Mouse (Mus musculus) forebrain, embryonic 16.5 days (tissue): ENCODE results near the gene Gm20716. TPM values are rescaled to one million over a fixed set of nuclear protein-coding genes. Genes with fewer than 3 reads are reported as not detected.

Source experiments
- ATAC-seq: fragments of 200-750 bp; cut with Nextera tagmentation; 2 replicates; pipeline ENCODE4 v1.8.0; 2017; ENCODE audit warnings: mild to moderate bottlenecking, moderate library complexity
- H3K27ac ChIP-seq: fragments of 300-500 bp; sonication (generic); 2 replicates; pipeline ENCODE4 v1.5.1; 2014; ENCODE audit warnings: low read length, control low read depth
- H3K27me3 ChIP-seq: fragments of 300-500 bp; sonication (generic); replicated peaks from 2 replicates; pipeline ENCODE4 v1.6.1; 2014; ENCODE audit warnings: low read length; ENCODE audit not compliant: control insufficient read depth, insufficient read depth
- H3K36me3 ChIP-seq: fragments of 300-500 bp; sonication (generic); 2 replicates; pipeline ENCODE4 v1.6.1; 2014; ENCODE audit not compliant: control insufficient read depth, insufficient read depth
- H3K4me1 ChIP-seq: fragments of 300-500 bp; sonication (generic); replicated peaks from 2 replicates; pipeline ENCODE4 v1.6.1; 2014; ENCODE audit warnings: low read length; ENCODE audit not compliant: control insufficient read depth, insufficient read depth
- H3K4me2 ChIP-seq: fragments of 300-500 bp; sonication (generic); 2 replicates; pipeline ENCODE4 v1.6.1; 2014; ENCODE audit warnings: mild to moderate bottlenecking, low read length, control low read depth
- H3K4me3 ChIP-seq: fragments of 300-500 bp; sonication (generic); replicated peaks from 2 replicates; pipeline ENCODE4 v1.5.1; 2014; ENCODE audit warnings: mild to moderate bottlenecking, low read length, control low read depth
- H3K9ac ChIP-seq: fragments of 300-500 bp; sonication (generic); replicated peaks from 2 replicates; pipeline ENCODE4 v1.6.1; 2014; ENCODE audit warnings: low read depth, low read length, control low read depth
- H3K9me3 ChIP-seq: fragments of 300-500 bp; sonication (generic); 2 replicates; pipeline ENCODE4 v1.6.1; 2016; ENCODE audit warnings: low read length; ENCODE audit not compliant: control insufficient read depth
- WGBS: fragments of 180-500 bp; shearing (Covaris S2); extraction: QIAGEN DNeasy Blood & Tissue Kit; methylation state at CpG from one replicate; pipeline ENCODE4 v1.1.7; 2014; 5-methylcytosine and 5-hydroxymethylcytosine counted together
- polyA plus RNA-seq: library from polyadenylated mRNA; unstranded; fragments of >200 nt; fragmentation: Nextera tagmentation; extraction: Ambion mirVana; gene quantifications from 2 replicates; pipeline ENCODE4 v1.2.1, GENCODE M21; 2015

Gene Gm20716
- polyA plus RNA-seq, 1 experiment from 2014 or later: 24.4 TPM

GRCm38 (mm10) chr2:168175946-168176345 lies 54.2 kb downstream of the Gm20716 start:
- H3K27ac ChIP-seq: no peak overlapping the region
- no peaks in the 10 kb centered on the region for H3K4me1 ChIP-seq
- H3K36me3 ChIP-seq: peaks cover 5% of the 10 kb centered on the region
- no peaks in the 10 kb centered on the region for H3K9me3 ChIP-seq
- no peak overlapping the region for H3K4me2 ChIP-seq
- H3K4me3 ChIP-seq: no peak overlapping the region
- WGBS: 27% methylated on average over 7 of the region's 7 CpGs
- no peak overlapping the region for H3K9ac ChIP-seq
- no peaks in the 10 kb centered on the region for H3K27me3 ChIP-seq
- no peak for ATAC-seq

GRCm38 (mm10) chr2:168170167-168170685 lies 59.9 kb downstream of the Gm20716 start:
- Histone ChIP-seq H3K36me3 (no peaks in the 10 kb centered on the region), H3K4me2 (no peak overlapping the region), H3K27me3 (no peaks in the 10 kb centered on the region), H3K27ac (no peak overlapping the region), H3K9ac (no peak overlapping the region), H3K4me1 (no peaks in the 10 kb centered on the region), H3K9me3 (no peaks in the 10 kb centered on the region), H3K4me3 (no peak overlapping the region)
- WGBS: 17% methylated on average over 13 of the region's 13 CpGs
- peak; percentile 19; the same call in 1 of the 2 replicates for ATAC-seq

- Histone ChIP-seq H3K9me3 (no peaks in the 10 kb centered on the region), H3K4me3 (no peak overlapping the region), H3K27me3 (no peaks in the 10 kb centered on the region), H3K9ac (no peak overlapping the region), H3K27ac (no peak overlapping the region), H3K4me1 (no peaks in the 10 kb centered on the region), H3K36me3 (no peaks in the 10 kb centered on the region), H3K4me2 (no peak overlapping the region)
- no peak for ATAC-seq
- 2% methylated on average over 9 of the region's 9 CpGs for WGBS
Measured at GRCm38 (mm10) chr2:168169800-168170113, 60.4 kb downstream of the Gm20716 start.

GRCm38 (mm10) chr2:168168892-168169799 lies 61.0 kb downstream of the Gm20716 start:
- no peak overlapping the region for H3K4me2 ChIP-seq
- no peaks in the 10 kb centered on the region for H3K4me1 ChIP-seq
- 34% methylated on average over 9 of the region's 9 CpGs for WGBS
- H3K27me3 ChIP-seq: no peaks in the 10 kb centered on the region
- H3K4me3 ChIP-seq: no peak overlapping the region
- H3K9me3 ChIP-seq: no peaks in the 10 kb centered on the region
- ATAC-seq: no peak
- H3K27ac ChIP-seq: no peak overlapping the region
- H3K9ac ChIP-seq: no peak overlapping the region
- H3K36me3 ChIP-seq: no peaks in the 10 kb centered on the region

- H3K9me3 ChIP-seq: no peaks in the 10 kb centered on the region
- H3K9ac ChIP-seq: no peak overlapping the region
- H3K4me2 ChIP-seq: no peak overlapping the region
- H3K4me1 ChIP-seq: no peaks in the 10 kb centered on the region
- no peaks in the 10 kb centered on the region for H3K27me3 ChIP-seq
- no peak for ATAC-seq
- H3K27ac ChIP-seq: no peak overlapping the region
- H3K36me3 ChIP-seq: no peaks in the 10 kb centered on the region
- WGBS: 57% methylated on average over 3 of the region's 3 CpGs
- H3K4me3 ChIP-seq: no peak overlapping the region
Measured at GRCm38 (mm10) chr2:168167781-168168180, 62.4 kb downstream of the Gm20716 start.

GRCm38 (mm10) chr2:168166750-168167460 lies 63.3 kb downstream of the Gm20716 start:
- whole genome bisulfite sequencing: 57% methylated on average over 21 of the region's 21 CpGs
- H3K4me3 ChIP-seq: no peak overlapping the region
- H3K27ac ChIP-seq: no peak overlapping the region
- peaks cover 2% of the 10 kb centered on the region; the same call in 1 of the 2 replicates for H3K4me1 ChIP-seq
- H3K9ac ChIP-seq: no peak overlapping the region
- H3K27me3 ChIP-seq: no peaks in the 10 kb centered on the region
- no peak for ATAC-seq
- H3K9me3 ChIP-seq: no peaks in the 10 kb centered on the region
- no peak overlapping the region for H3K4me2 ChIP-seq
- no peaks in the 10 kb centered on the region for H3K36me3 ChIP-seq

GRCm38 (mm10) chr2:168161978-168162377 lies 68.2 kb downstream of the Gm20716 start:
- H3K27me3 ChIP-seq: no peaks in the 10 kb centered on the region
- peaks cover 21% of the 10 kb centered on the region for H3K4me1 ChIP-seq
- H3K4me2 ChIP-seq: peak overlapping the region; percentile 28
- 7% methylated on average over 14 of the region's 14 CpGs for WGBS
- no peaks in the 10 kb centered on the region for H3K36me3 ChIP-seq
- peak overlapping the region; percentile 11 for H3K4me3 ChIP-seq
- H3K27ac ChIP-seq: no peak overlapping the region
- ATAC-seq: no peak
- H3K9ac ChIP-seq: peak overlapping the region; percentile 18; the same call in 1 of the 2 replicates
- H3K9me3 ChIP-seq: no peaks in the 10 kb centered on the region

- ATAC-seq: no peak
- H3K36me3 ChIP-seq: no peaks in the 10 kb centered on the region
- H3K4me1 ChIP-seq: peaks cover 21% of the 10 kb centered on the region
- WGBS: 4% methylated on average over 11 of the region's 11 CpGs
- H3K27ac ChIP-seq: no peak overlapping the region
- H3K9me3 ChIP-seq: no peaks in the 10 kb centered on the region
- H3K4me3 ChIP-seq: peak overlapping the region; percentile 11
- H3K9ac ChIP-seq: peak overlapping the region; percentile 18; the same call in 1 of the 2 replicates
- no peaks in the 10 kb centered on the region for H3K27me3 ChIP-seq
- peak overlapping the region; percentile 28 for H3K4me2 ChIP-seq
Measured at GRCm38 (mm10) chr2:168161514-168161971, 68.6 kb downstream of the Gm20716 start.

GRCm38 (mm10) chr2:168160370-168160930 lies 69.7 kb downstream of the Gm20716 start:
- Histone ChIP-seq H3K9me3 (no peaks in the 10 kb centered on the region), H3K4me1 (peaks cover 21% of the 10 kb centered on the region), H3K27ac (no peak overlapping the region), H3K4me2 (no peak overlapping the region), H3K27me3 (no peaks in the 10 kb centered on the region), H3K9ac (no peak overlapping the region), H3K4me3 (no peak overlapping the region), H3K36me3 (no peaks in the 10 kb centered on the region)
- ATAC-seq: no peak
- WGBS: 85% methylated on average over 9 of the region's 9 CpGs
